Mouse (Mus musculus) myocyte (in vitro differentiated cells): Measurements from ENCODE around the gene Vasn. TPM values are rescaled to one million over a fixed set of nuclear protein-coding genes. Genes with fewer than 3 reads are reported as not detected.

Experiments used
- H3K27me3 ChIP-seq: one replicate; pipeline ENCODE4 v1.6.1; 2011; ENCODE audit not compliant: control insufficient read depth, insufficient read depth, insufficient read length
- H3K36me3 ChIP-seq: one replicate; pipeline ENCODE4 v1.6.1; 2011; ENCODE audit not compliant: control insufficient read depth, insufficient read depth
- H3K4me2 ChIP-seq: one replicate; pipeline ENCODE4 v1.6.1; 2011; ENCODE audit warnings: low read depth, control low read depth
- H3K4me3 ChIP-seq: one replicate; pipeline ENCODE4 v1.5.1; 2011; ENCODE audit warnings: mild to moderate bottlenecking, control low read depth, moderate library complexity
- H3K79me2 ChIP-seq: one replicate; pipeline ENCODE4 v1.6.1; 2011; ENCODE audit not compliant: control insufficient read depth, insufficient read depth
- H3ac ChIP-seq: one replicate; pipeline ENCODE4 v1.6.1; 2011; ENCODE audit not compliant: control insufficient read depth, insufficient read length
- CEBPB ChIP-seq: IDR thresholded peaks from 2 replicates; pipeline ENCODE4 v1.6.1; 2011; ENCODE audit warnings: mild to moderate bottlenecking, moderate library complexity; ENCODE audit not compliant: poor library complexity, insufficient read depth, severe bottlenecking
- E2F4 ChIP-seq: IDR thresholded peaks from one replicate; pipeline ENCODE4 v1.6.1; 2011; ENCODE audit warnings: mild to moderate bottlenecking, control low read depth, moderate library complexity; ENCODE audit not compliant: insufficient read depth
- MAX ChIP-seq: IDR thresholded peaks from one replicate; pipeline ENCODE4 v1.6.1; 2011; ENCODE audit warnings: low read depth, mild to moderate bottlenecking, control low read depth
- MYOD1 ChIP-seq, 3 experiments: IDR thresholded peaks; one replicate each; pipeline ENCODE4 v1.6.1; 2011; ENCODE audit warnings: control low read depth in 2 of 3, low read depth in 2 of 3, mild to moderate bottlenecking in 2 of 3, moderate library complexity in 1 of 3; ENCODE audit not compliant: insufficient read length in 2 of 3, control insufficient read depth in 1 of 3
- MYOG ChIP-seq, 3 experiments: IDR thresholded peaks; one replicate each; pipeline ENCODE4 v1.6.1; 2011; ENCODE audit warnings: control low read depth in 2 of 3, low read depth in 2 of 3, mild to moderate bottlenecking in 2 of 3; ENCODE audit not compliant: insufficient read length in 2 of 3, control insufficient read depth in 1 of 3, insufficient read depth in 1 of 3
- POLR2A ChIP-seq: IDR thresholded peaks from one replicate; pipeline ENCODE4 v1.6.1; 2011; ENCODE audit warnings: low read depth, mild to moderate bottlenecking, control low read depth, moderate library complexity; ENCODE audit not compliant: insufficient read length
- POLR2AphosphoS2 ChIP-seq: IDR thresholded peaks from one replicate; pipeline ENCODE4 v1.6.1; 2011; ENCODE audit warnings: low read depth, control low read depth; ENCODE audit not compliant: insufficient read length
- REST ChIP-seq: IDR thresholded peaks from one replicate; pipeline ENCODE4 v1.6.1; 2011; ENCODE audit warnings: mild to moderate bottlenecking, control low read depth, moderate library complexity; ENCODE audit not compliant: insufficient read depth, insufficient read length
- SRF ChIP-seq: IDR thresholded peaks from one replicate; pipeline ENCODE4 v1.6.1; 2011; ENCODE audit warnings: low read depth; ENCODE audit not compliant: control insufficient read depth, insufficient read length
- TCF12 ChIP-seq: IDR thresholded peaks from one replicate; pipeline ENCODE4 v1.6.1; 2011; ENCODE audit warnings: mild to moderate bottlenecking, control low read depth; ENCODE audit not compliant: poor library complexity, insufficient read depth, severe bottlenecking
- TCF3 ChIP-seq: IDR thresholded peaks from one replicate; pipeline ENCODE4 v1.6.1; 2011; ENCODE audit warnings: low read depth, control low read depth; ENCODE audit not compliant: insufficient read length
- USF1 ChIP-seq: IDR thresholded peaks from one replicate; pipeline ENCODE4 v1.6.1; 2011; ENCODE audit warnings: low read depth, mild to moderate bottlenecking, control low read depth, moderate library complexity
- polyA plus RNA-seq: library from polyadenylated mRNA; unstranded; fragments of >200 nt; fragmentation: generic; extraction: Trizol; gene quantifications from one replicate; pipeline ENCODE4 v1.2.1, GENCODE M21; 2012; ENCODE audit warnings: missing spikeins

Vasn gene
- polyA plus RNA-seq, 1 experiment: 34.7 TPM

DNA sequence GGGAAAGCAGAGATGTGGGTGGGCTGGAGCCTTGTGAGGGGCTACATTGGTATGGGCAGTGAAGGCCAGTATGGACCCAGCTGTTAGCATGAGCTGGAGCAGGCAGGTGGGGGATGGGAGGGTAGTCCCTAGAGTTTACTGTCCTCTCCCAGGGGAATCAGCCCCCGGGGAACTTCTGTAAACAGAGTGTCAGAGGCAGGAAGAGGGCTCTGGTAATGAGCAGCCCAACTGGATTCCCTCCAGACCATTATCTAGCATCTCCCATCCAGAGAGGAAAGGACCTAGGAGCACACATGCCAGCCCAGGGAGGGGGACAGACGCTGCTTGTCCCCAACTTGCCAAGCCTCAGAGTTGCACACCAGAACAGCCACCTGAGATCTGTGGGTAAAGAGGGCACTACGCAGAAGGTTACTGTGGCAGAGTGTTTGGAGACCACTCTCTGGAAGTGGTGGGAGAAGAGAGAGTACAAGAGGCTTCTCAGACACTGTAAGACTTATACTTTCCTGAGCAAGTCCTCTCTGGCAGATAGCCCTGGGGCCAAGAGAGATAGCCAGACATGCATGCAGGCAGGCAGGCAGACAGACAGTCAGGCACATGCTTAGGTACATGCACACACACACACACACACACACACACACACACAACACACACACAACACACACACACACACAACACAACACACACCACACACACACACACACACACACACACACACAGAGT, 1.5 kb downstream of the Vasn start:
- Histone ChIP-seq H3K27me3 (no peaks in the 10 kb centered on the region), H3K4me2 (peak overlapping the region; percentile 90), H3ac (peak overlapping the region; percentile 48), H3K79me2 (peaks cover 51% of the 10 kb centered on the region), H3K36me3 (no peaks in the 10 kb centered on the region), H3K4me3 (peak overlapping the region; percentile 61)
- no peak for TF ChIP-seq TCF12
- peak in 1 of 3 experiments; percentile 44 for TF ChIP-seq MYOD1 (IDR thresholded peaks at IDR 0.05; ENCODE audit: control insufficient read depth in 1 of 3, insufficient read length in 2 of 3, low read depth in 2 of 3)
- peak in 1 of 3 experiments; percentile 25 for TF ChIP-seq MYOG (IDR thresholded peaks at IDR 0.05; ENCODE audit: control insufficient read depth in 1 of 3, insufficient read depth in 1 of 3, insufficient read length in 2 of 3, low read depth in 2 of 3)

DNA sequence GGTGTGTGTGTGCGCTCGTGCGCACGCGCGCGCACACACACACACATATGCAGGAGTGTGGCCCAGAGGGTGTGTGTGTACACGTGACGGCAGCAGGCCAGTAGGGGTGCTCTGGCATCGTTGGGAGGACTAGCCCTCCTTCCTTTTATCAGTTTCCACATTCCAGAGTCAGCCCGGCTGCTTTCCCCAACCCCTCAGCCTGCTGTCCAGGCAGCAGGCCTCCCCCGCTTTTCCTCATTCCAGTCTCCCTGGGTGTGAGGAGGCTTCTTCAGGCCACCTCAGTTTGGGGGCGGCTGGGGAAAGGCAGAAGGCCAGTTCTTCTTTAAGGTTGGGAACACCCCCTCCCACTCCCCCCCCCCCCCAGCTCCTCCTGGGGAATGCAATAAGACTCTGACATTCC, 2.4 kb downstream of the Vasn start:
- Histone ChIP-seq H3K36me3 (no peaks in the 10 kb centered on the region), H3K4me2 (peak overlapping the region; percentile 90), H3ac (no peak overlapping the region), H3K4me3 (peak overlapping the region; percentile 61), H3K79me2 (peaks cover 60% of the 10 kb centered on the region), H3K27me3 (no peaks in the 10 kb centered on the region)
- TF ChIP-seq MAX (no peak), USF1 (peak; percentile 93), MYOD1 (IDR thresholded peaks at IDR 0.05; ENCODE audit: control insufficient read depth in 1 of 3, insufficient read length in 2 of 3, low read depth in 2 of 3) (peak in 1 of 3 experiments; percentile 63), POLR2A (peak; percentile 11), MYOG (IDR thresholded peaks at IDR 0.05; ENCODE audit: control insufficient read depth in 1 of 3, insufficient read depth in 1 of 3, insufficient read length in 2 of 3, low read depth in 2 of 3) (peak in 1 of 3 experiments; percentile 65), POLR2AphosphoS2 (no peak), REST (no peak)

- Histone ChIP-seq H3K27me3 (no peaks in the 10 kb centered on the region), H3K4me2 (peak overlapping the region; percentile 90), H3ac (peak overlapping the region; percentile 1), H3K79me2 (peaks cover 62% of the 10 kb centered on the region), H3K4me3 (peak overlapping the region; percentile 61), H3K36me3 (no peaks in the 10 kb centered on the region)
- peak; percentile 29 for TF ChIP-seq POLR2A
- peak; percentile 14 for TF ChIP-seq TCF12
- no peak for TF ChIP-seq USF1
- TF ChIP-seq TCF3: no peak
- no peak for TF ChIP-seq SRF
- no peak for TF ChIP-seq REST
- TF ChIP-seq E2F4: no peak
- peak in 2 of 3 experiments; percentile 57 to 90 for TF ChIP-seq MYOG (IDR thresholded peaks at IDR 0.05; ENCODE audit: control insufficient read depth in 1 of 3, insufficient read depth in 1 of 3, insufficient read length in 2 of 3, low read depth in 2 of 3)
- no peak for TF ChIP-seq CEBPB
- TF ChIP-seq MAX: no peak
- TF ChIP-seq POLR2AphosphoS2: peak; percentile 79
- peak in 2 of 3 experiments; percentile 68 to 97 for TF ChIP-seq MYOD1 (IDR thresholded peaks at IDR 0.05; ENCODE audit: control insufficient read depth in 1 of 3, insufficient read length in 2 of 3, low read depth in 2 of 3)
Measured at GRCm38 (mm10) chr16:4642937-4643336, 3.2 kb downstream of the Vasn start.

DNA sequence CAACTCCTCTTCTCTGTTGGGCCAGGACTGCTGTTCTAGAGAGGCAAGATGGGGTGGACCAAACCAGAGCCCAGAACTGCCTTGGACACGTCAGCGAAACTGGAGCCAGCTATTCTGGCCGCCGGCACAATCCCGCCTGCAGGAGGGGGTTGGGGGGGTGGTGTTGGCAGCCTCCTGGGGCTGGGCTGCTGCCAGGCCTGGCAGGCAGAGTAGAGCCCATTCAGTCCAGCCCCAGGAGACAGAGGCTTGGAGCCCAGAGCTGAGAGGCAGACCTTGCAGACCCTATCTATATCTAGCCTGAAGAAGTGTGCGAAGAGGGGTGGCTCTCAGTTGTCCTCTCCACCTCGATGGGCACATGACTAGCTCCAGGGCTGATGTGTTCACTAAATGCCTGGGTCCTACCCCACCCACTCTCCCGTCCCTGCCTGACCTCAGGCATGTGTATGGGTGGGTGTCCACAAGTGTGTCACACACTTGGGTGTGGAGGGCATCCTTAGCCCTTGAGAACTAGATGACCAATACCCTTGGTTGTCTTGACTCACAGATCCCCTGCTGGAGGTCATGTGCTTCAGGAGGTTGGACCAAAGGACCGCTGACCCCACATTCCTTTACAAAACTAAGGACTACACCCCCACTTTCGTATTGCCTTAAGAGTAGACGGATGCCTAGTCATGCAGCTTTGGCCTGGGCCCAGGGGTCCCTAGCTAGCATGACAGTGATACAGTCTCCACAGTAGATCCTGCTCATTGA, 4.1 kb downstream of the Vasn start:
- Histone ChIP-seq H3ac (peak overlapping the region; percentile 1), H3K27me3 (no peaks in the 10 kb centered on the region), H3K4me3 (peak overlapping the region; percentile 61), H3K4me2 (peak overlapping the region; percentile 90), H3K79me2 (peaks cover 70% of the 10 kb centered on the region), H3K36me3 (no peaks in the 10 kb centered on the region)
- no peak for TF ChIP-seq MAX
- TF ChIP-seq USF1: peak; percentile 36
- TF ChIP-seq TCF12: peak; percentile 24
- TF ChIP-seq MYOD1 (IDR thresholded peaks at IDR 0.05; ENCODE audit: control insufficient read depth in 1 of 3, insufficient read length in 2 of 3, low read depth in 2 of 3): peak in 1 of 3 experiments; percentile 50
- TF ChIP-seq POLR2AphosphoS2: peak; percentile 48
- TF ChIP-seq MYOG (IDR thresholded peaks at IDR 0.05; ENCODE audit: control insufficient read depth in 1 of 3, insufficient read depth in 1 of 3, insufficient read length in 2 of 3, low read depth in 2 of 3): peak in 1 of 3 experiments; percentile 72
- TF ChIP-seq E2F4: no peak

- H3K4me2 ChIP-seq: peak overlapping the region; percentile 64
- peaks cover 74% of the 10 kb centered on the region for H3K79me2 ChIP-seq
- peaks cover 7% of the 10 kb centered on the region for H3K36me3 ChIP-seq
- TF ChIP-seq TCF12 (no peak), MAX (no peak), POLR2A (peak; percentile 10), TCF3 (no peak), MYOG (IDR thresholded peaks at IDR 0.05; ENCODE audit: control insufficient read depth in 1 of 3, insufficient read depth in 1 of 3, insufficient read length in 2 of 3, low read depth in 2 of 3) (no peak)
- no peak overlapping the region for H3ac ChIP-seq
- H3K27me3 ChIP-seq: no peaks in the 10 kb centered on the region
- H3K4me3 ChIP-seq: no peak overlapping the region
Measured at GRCm38 (mm10) chr16:4645867-4646266, 6.1 kb downstream of the Vasn start.
